Mouse (Mus musculus) MEL (cell line): Measurements from ENCODE around the gene Brat1. TPM values are rescaled to one million over a fixed set of nuclear protein-coding genes. Genes with fewer than 3 reads are reported as not detected.

Experiments used
- DNase-seq: peaks from one replicate; pipeline ENCODE4 v3.0.0; 2011; ENCODE audit warnings: low read depth, low spot score
- H3K27ac ChIP-seq: 2 replicates; pipeline ENCODE4 v1.5.1; 2012; ENCODE audit warnings: low read depth, mild to moderate bottlenecking, control low read depth, low read length, moderate library complexity; ENCODE audit not compliant: control insufficient read depth
- H3K27me3 ChIP-seq, 2 experiments: fragments of 150-350 bp in 1 of 2; sonication (generic) in 1 of 2; 2 replicates each; pipeline ENCODE4 v1.6.1; 2012; ENCODE audit warnings: low read length in 2 of 2, mild to moderate bottlenecking in 2 of 2, improper control_type of control experiment in 1 of 2, moderate library complexity in 1 of 2; ENCODE audit not compliant: insufficient read depth in 2 of 2, control insufficient read depth in 1 of 2
- H3K36me3 ChIP-seq, 2 experiments: 2 replicates each; pipeline ENCODE4 v1.6.1; 2012 to 2014; ENCODE audit warnings: low read length in 2 of 2, improper control_type of control experiment in 1 of 2, inconsistent platforms in 1 of 2, mild to moderate bottlenecking in 1 of 2; ENCODE audit not compliant: insufficient read depth in 2 of 2, control insufficient read depth in 1 of 2
- H3K4me1 ChIP-seq, 2 experiments: fragments of 150-350 bp in 1 of 2; sonication (generic) in 1 of 2; 2 replicates each; pipeline ENCODE4 v1.6.1; 2012; ENCODE audit warnings: low read length in 2 of 2, improper control_type of control experiment in 1 of 2, mild to moderate bottlenecking in 1 of 2; ENCODE audit not compliant: insufficient read depth in 2 of 2, control insufficient read depth in 1 of 2
- H3K4me3 ChIP-seq, 2 experiments: fragments of 150-350 bp in 1 of 2; sonication (generic) in 1 of 2; 2 replicates each; pipeline ENCODE4 v1.5.1; 2012; ENCODE audit warnings: low read depth in 2 of 2, low read length in 2 of 2, mild to moderate bottlenecking in 2 of 2, moderate library complexity in 2 of 2, control low read depth in 1 of 2, improper control_type of control experiment in 1 of 2; ENCODE audit not compliant: control insufficient read depth in 1 of 2, insufficient read depth in 1 of 2
- H3K79me2 ChIP-seq: 2 replicates; pipeline ENCODE4 v1.6.1; 2012; ENCODE audit warnings: mild to moderate bottlenecking, low read length, moderate library complexity; ENCODE audit not compliant: control insufficient read depth, poor library complexity, insufficient read depth
- H3K9ac ChIP-seq: 2 replicates; pipeline ENCODE4 v1.6.1; 2012; ENCODE audit warnings: low read depth, mild to moderate bottlenecking, control low read depth, low read length, moderate library complexity; ENCODE audit not compliant: control insufficient read depth, poor library complexity, severe bottlenecking
- H3K9me3 ChIP-seq: fragments of 150-350 bp; sonication (generic); replicated peaks from 2 replicates; pipeline ENCODE4 v1.6.1; 2012; ENCODE audit warnings: mild to moderate bottlenecking, low read length, improper control_type of control experiment, moderate library complexity; ENCODE audit not compliant: insufficient read depth
- BHLHE40 ChIP-seq: IDR thresholded peaks from 2 replicates; pipeline ENCODE4 v1.6.1; 2012; ENCODE audit warnings: low read depth, mild to moderate bottlenecking, inconsistent platforms, low read length, improper control_type of control experiment, borderline replicate concordance
- CHD1 ChIP-seq: IDR thresholded peaks from 2 replicates; pipeline ENCODE4 v1.6.1; 2012; ENCODE audit warnings: low read depth, mild to moderate bottlenecking, inconsistent platforms, low read length, improper control_type of control experiment
- CHD2 ChIP-seq: IDR thresholded peaks from 2 replicates; pipeline ENCODE4 v1.6.1; 2011; ENCODE audit warnings: low read length, improper control_type of control experiment
- CTCF ChIP-seq, 3 experiments: IDR thresholded peaks in 2 of 3; conservative IDR thresholded peaks in 1 of 3; 2 replicates each; pipeline ENCODE4 v1.5.1; 2011 to 2012; ENCODE audit warnings: low read length in 3 of 3, low read depth in 2 of 3, mild to moderate bottlenecking in 2 of 3, improper control_type of control experiment in 1 of 3, inconsistent platforms in 1 of 3, mixed read lengths in 1 of 3, moderate library complexity in 1 of 3; ENCODE audit not compliant: control insufficient read depth in 1 of 3, insufficient read depth in 1 of 3, poor library complexity in 1 of 3, severe bottlenecking in 1 of 3
- E2F4 ChIP-seq: IDR thresholded peaks from 2 replicates; pipeline ENCODE4 v1.6.1; 2011; ENCODE audit warnings: low read depth, low read length, improper control_type of control experiment, borderline replicate concordance
- ELF1 ChIP-seq: IDR thresholded peaks from 2 replicates; pipeline ENCODE4 v1.6.1; 2014; ENCODE audit warnings: low read depth, mild to moderate bottlenecking, inconsistent platforms, low read length, improper control_type of control experiment, moderate library complexity
- EP300 ChIP-seq, 2 experiments: IDR thresholded peaks; 2 replicates each; pipeline ENCODE4 v1.6.1; 2011; ENCODE audit warnings: improper control_type of control experiment in 2 of 2, low read length in 2 of 2, low read depth in 1 of 2, mild to moderate bottlenecking in 1 of 2
- ETS1 ChIP-seq: IDR thresholded peaks from 2 replicates; pipeline ENCODE4 v1.6.1; 2012; ENCODE audit warnings: low read depth, mild to moderate bottlenecking, inconsistent platforms, low read length, improper control_type of control experiment, moderate library complexity
- GABPA ChIP-seq: IDR thresholded peaks from 2 replicates; pipeline ENCODE4 v1.6.1; 2012; ENCODE audit warnings: low read depth, mild to moderate bottlenecking, inconsistent platforms, low read length, improper control_type of control experiment, moderate library complexity
- GATA1 ChIP-seq: IDR thresholded peaks from 2 replicates; pipeline ENCODE4 v1.6.1; 2011; ENCODE audit warnings: low read depth, low read length, improper control_type of control experiment
- HCFC1 ChIP-seq: IDR thresholded peaks from 2 replicates; pipeline ENCODE4 v1.6.1; 2012; ENCODE audit warnings: low read depth, mild to moderate bottlenecking, inconsistent platforms, low read length, improper control_type of control experiment, moderate library complexity
- KAT2A ChIP-seq: conservative IDR thresholded peaks from 2 replicates; pipeline ENCODE4 v1.6.1; 2012; ENCODE audit warnings: low read depth, low read length, improper control_type of control experiment, inconsistent platforms
- MAX ChIP-seq: IDR thresholded peaks from 2 replicates; pipeline ENCODE4 v1.6.1; 2011; ENCODE audit warnings: low read length, improper control_type of control experiment
- MAZ ChIP-seq: IDR thresholded peaks from 2 replicates; pipeline ENCODE4 v1.6.1; 2012; ENCODE audit warnings: low read depth, mild to moderate bottlenecking, inconsistent platforms, low read length, improper control_type of control experiment
- MYC ChIP-seq: IDR thresholded peaks from 2 replicates; pipeline ENCODE4 v1.6.1; 2011; ENCODE audit warnings: low read depth, mild to moderate bottlenecking, low read length, improper control_type of control experiment, moderate library complexity
- NELFE ChIP-seq: IDR thresholded peaks from 2 replicates; pipeline ENCODE4 v1.6.1; 2011; ENCODE audit warnings: low read depth, low read length, improper control_type of control experiment
- RAD21 ChIP-seq: IDR thresholded peaks from 2 replicates; pipeline ENCODE4 v1.6.1; 2011; ENCODE audit warnings: mild to moderate bottlenecking, low read depth, low read length, improper control_type of control experiment
- RCOR1 ChIP-seq: IDR thresholded peaks from 2 replicates; pipeline ENCODE4 v1.6.1; 2012; ENCODE audit warnings: low read depth, mild to moderate bottlenecking, inconsistent platforms, low read length, improper control_type of control experiment
- SIN3A ChIP-seq: IDR thresholded peaks from 2 replicates; pipeline ENCODE4 v1.6.1; 2012; ENCODE audit warnings: low read length, improper control_type of control experiment, inconsistent platforms
- TBP ChIP-seq: IDR thresholded peaks from 2 replicates; pipeline ENCODE4 v1.8.0; 2011; ENCODE audit warnings: low read depth, low read length, improper control_type of control experiment
- TCF12 ChIP-seq: IDR thresholded peaks from 2 replicates; pipeline ENCODE4 v1.6.1; 2014; ENCODE audit warnings: low read depth, mild to moderate bottlenecking, inconsistent platforms, low read length, improper control_type of control experiment, moderate library complexity
- UBTF ChIP-seq: IDR thresholded peaks from 2 replicates; pipeline ENCODE4 v1.6.1; 2012; ENCODE audit warnings: low read depth, mild to moderate bottlenecking, inconsistent platforms, low read length, improper control_type of control experiment, moderate library complexity, borderline replicate concordance; ENCODE audit not compliant: insufficient read depth
- USF1 ChIP-seq: IDR thresholded peaks from 2 replicates; pipeline ENCODE4 v1.6.1; 2014; ENCODE audit warnings: low read depth, mild to moderate bottlenecking, inconsistent platforms, low read length, improper control_type of control experiment, moderate library complexity
- ZC3H11A ChIP-seq: IDR thresholded peaks from 2 replicates; pipeline ENCODE4 v1.6.1; 2012; ENCODE audit warnings: low read depth, mild to moderate bottlenecking, inconsistent platforms, low read length, improper control_type of control experiment
- ZKSCAN1 ChIP-seq: IDR thresholded peaks from 2 replicates; pipeline ENCODE4 v1.6.1; 2012; ENCODE audit warnings: low read depth, mild to moderate bottlenecking, inconsistent platforms, low read length, improper control_type of control experiment, moderate library complexity
- ZNF384 ChIP-seq: IDR thresholded peaks from 2 replicates; pipeline ENCODE4 v1.6.1; 2012; ENCODE audit warnings: low read depth, mild to moderate bottlenecking, inconsistent platforms, low read length, improper control_type of control experiment
- polyA plus RNA-seq, 2 experiments: library from polyadenylated mRNA; stranded (reverse) in 1 of 2; unstranded in 1 of 2; fragments of >175 nt in 1 of 2; fragments of >200 nt in 1 of 2; gene quantifications; 2 replicates each; pipeline versions ENCODE4 v1.2.1 to v1.2.4; 2012; ENCODE audit warnings: low replicate concordance in 2 of 2, low read depth in 1 of 2; ENCODE audit not compliant: insufficient read length in 2 of 2, insufficient read depth in 1 of 2, missing spikeins in 1 of 2
- total RNA-seq: library from RNA; depleted of rRNA; stranded (reverse); fragments of 300-350 nt; gene quantifications from 2 replicates; pipeline ENCODE4 v1.2.3, GENCODE M21; 2012

The Brat1 gene
- total and polyA plus RNA-seq, 3 experiments, result 13.7 to 14.2 TPM; not detected in 1

DNA sequence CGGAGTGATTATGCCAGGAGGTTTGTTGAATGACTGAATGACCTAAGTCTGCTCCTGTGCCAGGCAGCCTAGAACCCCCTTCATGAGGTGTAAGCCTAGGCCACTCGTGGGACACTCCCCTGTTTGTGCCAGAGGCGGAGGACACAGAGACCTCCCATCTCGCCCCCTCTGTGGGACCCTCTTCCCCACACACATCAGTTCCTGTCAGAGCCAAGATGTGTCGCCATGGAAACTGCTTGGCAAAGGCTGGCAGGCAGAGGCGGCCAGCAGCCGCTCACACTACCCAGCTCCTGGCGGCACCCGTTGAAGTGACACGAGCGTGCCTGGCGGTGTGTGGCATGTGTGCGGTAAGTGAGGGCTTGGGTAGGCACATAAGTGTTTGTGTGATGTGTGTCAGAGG, 19.0 kb downstream of the Brat1 start, which contains the start of gene Amz1:
Amz1 (plus strand) TSS at position 306 of the 400 bp plus-strand sequence.
- H3K4me3 ChIP-seq, result no peak within 1 kb of the TSS
- H3K9me3 ChIP-seq, result no peaks in the 10 kb centered on the region
- H3K79me2 ChIP-seq, result no peaks in the 10 kb centered on the region

DNA sequence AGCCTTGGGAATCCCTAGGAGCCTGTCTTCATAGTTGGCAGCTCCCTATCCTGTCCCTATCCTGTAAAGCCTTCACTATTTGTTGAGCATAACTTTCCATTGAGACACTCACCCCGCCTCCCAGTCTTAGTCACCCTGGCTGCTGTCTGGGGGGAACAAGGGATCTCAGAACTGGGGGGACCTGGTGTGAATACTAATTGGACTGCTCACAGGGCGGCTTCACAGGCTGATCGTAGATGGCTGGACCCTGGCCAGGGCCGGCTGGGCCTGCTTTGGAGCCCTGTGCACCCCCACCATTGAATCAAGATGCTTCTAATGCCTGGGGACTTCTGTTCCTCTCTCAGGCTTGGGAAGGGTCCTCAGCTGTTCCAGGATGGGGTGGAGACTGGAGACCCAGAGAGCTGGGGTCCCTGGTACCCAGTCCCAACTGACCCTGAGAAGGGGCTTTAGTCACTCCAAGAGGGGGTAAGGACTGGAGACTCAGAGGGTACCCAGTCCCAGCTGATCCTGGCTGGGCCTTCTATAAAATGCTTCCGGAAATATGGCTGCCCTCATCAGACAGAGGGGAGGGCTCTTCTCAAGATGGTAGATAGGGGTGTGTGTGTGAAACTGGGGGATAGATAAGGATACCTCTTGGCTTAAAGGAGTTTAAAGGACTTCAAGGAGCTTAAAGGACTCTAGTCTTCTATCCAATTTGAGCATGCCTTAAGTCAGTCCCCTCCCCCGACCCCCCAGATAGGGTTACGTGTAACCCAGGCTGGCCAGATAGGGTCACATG, 21.4 kb downstream of the Brat1 start:
- TF ChIP-seq HCFC1, result 0 out of 2 replicates have a peak, but pooled peaks have one; percentile 32
- TF ChIP-seq RCOR1, result 0 out of 2 replicates have a peak, but pooled peaks have one; percentile 9
- 0 out of 2 replicates have a peak, but pooled peaks have one; percentile 6 for TF ChIP-seq TCF12
- TF ChIP-seq GATA1, result peak; percentile 63; the same call in 1 of the 2 replicates
- TF ChIP-seq CHD2, result no peak; the same call in 1 of the 2 replicates
- TF ChIP-seq TBP, result no peak
- TF ChIP-seq KAT2A, result no peak
- TF ChIP-seq ZKSCAN1, result no peak
- TF ChIP-seq RAD21, result no peak
- TF ChIP-seq CHD1, result no peak
- no peak for TF ChIP-seq USF1
- TF ChIP-seq ELF1, result peak; percentile 54; the same call in 1 of the 2 replicates
- no peak for TF ChIP-seq EP300 (IDR thresholded peaks at IDR 0.05; ENCODE audit: low read depth in 1 of 2, low read length in 2 of 2)
- TF ChIP-seq GABPA, result no peak
- TF ChIP-seq ETS1, result no peak
- TF ChIP-seq CTCF (IDR thresholded peaks at IDR 0.05 in 2 of 3, conservative IDR thresholded peaks at IDR 0.05 in 1 of 3; ENCODE audit: control insufficient read depth in 1 of 3, insufficient read depth in 1 of 3, low read depth in 2 of 3, low read length in 3 of 3, poor library complexity in 1 of 3, severe bottlenecking in 1 of 3), result no peak
- peak; percentile 29; the same call in 1 of the 2 replicates for TF ChIP-seq SIN3A
- TF ChIP-seq, all 39 proteins: peak for 6
- Histone ChIP-seq H3K4me1 (peaks cover 15 to 32% of the 10 kb centered on the region in 2 experiments), H3K9ac (no peak overlapping the region), H3K4me3 (no peak overlapping the region), H3K79me2 (no peaks in the 10 kb centered on the region), H3K27me3 (no peaks in the 10 kb centered on the region), H3K27ac (0 out of 2 replicates have a peak overlapping the region, but pooled peaks have one; percentile 10), H3K36me3 (peaks cover 0 to 17% of the 10 kb centered on the region in 2 experiments; a peak in 2 of 4 replicates), H3K9me3 (no peaks in the 10 kb centered on the region)
- DNase-seq, result peak; percentile 22

More for the DNA sequence above, 19.0 kb downstream of the Brat1 start, which contains the start of gene Amz1:
- peaks cover 0 to 14% of the 10 kb centered on the region in 2 experiments; a peak in 2 of 4 replicates for H3K36me3 ChIP-seq
- TF ChIP-seq MAX (no peak), CHD1 (no peak), ZC3H11A (no peak), E2F4 (no peak), TCF12 (no peak), ELF1 (no peak), EP300 (IDR thresholded peaks at IDR 0.05; ENCODE audit: low read depth in 1 of 2, low read length in 2 of 2) (no peak), MYC (no peak), MAZ (no peak), BHLHE40 (no peak), CHD2 (no peak), ZNF384 (no peak), USF1 (no peak), NELFE (no peak), UBTF (no peak)
- peaks cover 13 to 27% of the 10 kb centered on the region in 2 experiments for H3K4me1 ChIP-seq
- H3K9ac ChIP-seq, result no peak within 1 kb of the TSS
- H3K27me3 ChIP-seq, result no peaks in the 10 kb centered on the region
- no peak within 1 kb of the TSS for H3K27ac ChIP-seq
- no peak for DNase-seq
